Mouse (Mus musculus): Measurements from ENCODE around the gene Cmss1. TPM values are rescaled to one million over a fixed set of nuclear protein-coding genes. Genes with fewer than 3 reads are reported as not detected.

Cmss1 gene
- polyA plus RNA-seq, 1 experiment, result 26.5 TPM

GRCm38 (mm10) chr16:57303716-57304115 is 302.9 kb downstream of the Cmss1 start:
- no peaks in the 10 kb centered on the region for H3K27me3 ChIP-seq (ENCODE audit: control insufficient read depth, insufficient read depth, insufficient read length)
- H3K36me3 ChIP-seq (ENCODE audit: control insufficient read depth, insufficient read depth), result no peaks in the 10 kb centered on the region
- TF ChIP-seq MYOG (IDR thresholded peaks at IDR 0.05; ENCODE audit: control insufficient read depth in 1 of 3, insufficient read depth in 1 of 3, insufficient read length in 2 of 3, low read depth in 2 of 3) (no peak), CEBPB (IDR thresholded peaks at IDR 0.05; ENCODE audit: insufficient read depth, poor library complexity, severe bottlenecking) (no peak), MYOD1 (IDR thresholded peaks at IDR 0.05; ENCODE audit: control insufficient read depth in 1 of 3, insufficient read length in 2 of 3, low read depth in 2 of 3) (no peak), E2F4 (IDR thresholded peaks at IDR 0.05; ENCODE audit: insufficient read depth) (no peak), POLR2AphosphoS2 (IDR thresholded peaks at IDR 0.05; ENCODE audit: insufficient read length, low read depth) (no peak), USF1 (IDR thresholded peaks at IDR 0.05; ENCODE audit: low read depth) (no peak)
- H3ac ChIP-seq (ENCODE audit: control insufficient read depth, insufficient read length), result no peak overlapping the region
- no peak overlapping the region for H3K4me2 ChIP-seq (ENCODE audit: low read depth)
- no peaks in the 10 kb centered on the region for H3K79me2 ChIP-seq (ENCODE audit: control insufficient read depth, insufficient read depth)
- H3K4me3 ChIP-seq, result no peak overlapping the region

- TF ChIP-seq TCF3 (IDR thresholded peaks at IDR 0.05; ENCODE audit: insufficient read length, low read depth) (no peak), E2F4 (IDR thresholded peaks at IDR 0.05; ENCODE audit: insufficient read depth) (no peak), POLR2A (IDR thresholded peaks at IDR 0.05; ENCODE audit: insufficient read length, low read depth) (no peak), MYOG (IDR thresholded peaks at IDR 0.05; ENCODE audit: control insufficient read depth in 1 of 3, insufficient read depth in 1 of 3, insufficient read length in 2 of 3, low read depth in 2 of 3) (no peak), REST (IDR thresholded peaks at IDR 0.05; ENCODE audit: insufficient read depth, insufficient read length) (no peak), MYOD1 (IDR thresholded peaks at IDR 0.05; ENCODE audit: control insufficient read depth in 1 of 3, insufficient read length in 2 of 3, low read depth in 2 of 3) (no peak), TCF12 (IDR thresholded peaks at IDR 0.05; ENCODE audit: insufficient read depth, poor library complexity, severe bottlenecking) (no peak), USF1 (IDR thresholded peaks at IDR 0.05; ENCODE audit: low read depth) (no peak), CEBPB (IDR thresholded peaks at IDR 0.05; ENCODE audit: insufficient read depth, poor library complexity, severe bottlenecking) (no peak), MAX (IDR thresholded peaks at IDR 0.05; ENCODE audit: low read depth) (no peak), POLR2AphosphoS2 (IDR thresholded peaks at IDR 0.05; ENCODE audit: insufficient read length, low read depth) (no peak), SRF (IDR thresholded peaks at IDR 0.05; ENCODE audit: control insufficient read depth, insufficient read length, low read depth) (no peak)
- H3K36me3 ChIP-seq (ENCODE audit: control insufficient read depth, insufficient read depth), result no peaks in the 10 kb centered on the region
- H3K4me2 ChIP-seq (ENCODE audit: low read depth), result no peak overlapping the region
- no peaks in the 10 kb centered on the region for H3K27me3 ChIP-seq (ENCODE audit: control insufficient read depth, insufficient read depth, insufficient read length)
- no peaks in the 10 kb centered on the region for H3K79me2 ChIP-seq (ENCODE audit: control insufficient read depth, insufficient read depth)
- no peak overlapping the region for H3K4me3 ChIP-seq
- no peak overlapping the region for H3ac ChIP-seq (ENCODE audit: control insufficient read depth, insufficient read length)
These were observed 303.6 kb downstream of the Cmss1 start for GRCm38 (mm10) chr16:57302792-57303698.

GRCm38 (mm10) chr16:57301512-57302115 is 305.1 kb downstream of the Cmss1 start:
- Histone ChIP-seq H3K36me3 (ENCODE audit: control insufficient read depth, insufficient read depth) (no peaks in the 10 kb centered on the region), H3K4me2 (ENCODE audit: low read depth) (no peak overlapping the region), H3K4me3 (no peak overlapping the region), H3K27me3 (ENCODE audit: control insufficient read depth, insufficient read depth, insufficient read length) (no peaks in the 10 kb centered on the region), H3ac (ENCODE audit: control insufficient read depth, insufficient read length) (no peak overlapping the region), H3K79me2 (ENCODE audit: control insufficient read depth, insufficient read depth) (no peaks in the 10 kb centered on the region)
- TF ChIP-seq POLR2A (IDR thresholded peaks at IDR 0.05; ENCODE audit: insufficient read length, low read depth), result no peak
- no peak for TF ChIP-seq POLR2AphosphoS2 (IDR thresholded peaks at IDR 0.05; ENCODE audit: insufficient read length, low read depth)
- no peak for TF ChIP-seq CEBPB (IDR thresholded peaks at IDR 0.05; ENCODE audit: insufficient read depth, poor library complexity, severe bottlenecking)
- TF ChIP-seq TCF3 (IDR thresholded peaks at IDR 0.05; ENCODE audit: insufficient read length, low read depth), result no peak
- no peak for TF ChIP-seq REST (IDR thresholded peaks at IDR 0.05; ENCODE audit: insufficient read depth, insufficient read length)
- TF ChIP-seq MAX (IDR thresholded peaks at IDR 0.05; ENCODE audit: low read depth), result no peak
- no peak for TF ChIP-seq MYOD1 (IDR thresholded peaks at IDR 0.05; ENCODE audit: control insufficient read depth in 1 of 3, insufficient read length in 2 of 3, low read depth in 2 of 3)
- TF ChIP-seq TCF12 (IDR thresholded peaks at IDR 0.05; ENCODE audit: insufficient read depth, poor library complexity, severe bottlenecking), result no peak
- TF ChIP-seq SRF (IDR thresholded peaks at IDR 0.05; ENCODE audit: control insufficient read depth, insufficient read length, low read depth), result no peak
- no peak for TF ChIP-seq E2F4 (IDR thresholded peaks at IDR 0.05; ENCODE audit: insufficient read depth)
- TF ChIP-seq MYOG (IDR thresholded peaks at IDR 0.05; ENCODE audit: control insufficient read depth in 1 of 3, insufficient read depth in 1 of 3, insufficient read length in 2 of 3, low read depth in 2 of 3), result no peak
- TF ChIP-seq USF1 (IDR thresholded peaks at IDR 0.05; ENCODE audit: low read depth), result no peak

GRCm38 (mm10) chr16:57295216-57295934 is 311.3 kb downstream of the Cmss1 start:
- TF ChIP-seq MYOG (IDR thresholded peaks at IDR 0.05; ENCODE audit: control insufficient read depth in 1 of 3, insufficient read depth in 1 of 3, insufficient read length in 2 of 3, low read depth in 2 of 3) (no peak), REST (IDR thresholded peaks at IDR 0.05; ENCODE audit: insufficient read depth, insufficient read length) (no peak), POLR2AphosphoS2 (IDR thresholded peaks at IDR 0.05; ENCODE audit: insufficient read length, low read depth) (no peak), TCF12 (IDR thresholded peaks at IDR 0.05; ENCODE audit: insufficient read depth, poor library complexity, severe bottlenecking) (no peak), USF1 (IDR thresholded peaks at IDR 0.05; ENCODE audit: low read depth) (no peak), CEBPB (IDR thresholded peaks at IDR 0.05; ENCODE audit: insufficient read depth, poor library complexity, severe bottlenecking) (no peak), E2F4 (IDR thresholded peaks at IDR 0.05; ENCODE audit: insufficient read depth) (no peak), POLR2A (IDR thresholded peaks at IDR 0.05; ENCODE audit: insufficient read length, low read depth) (no peak), TCF3 (IDR thresholded peaks at IDR 0.05; ENCODE audit: insufficient read length, low read depth) (no peak), SRF (IDR thresholded peaks at IDR 0.05; ENCODE audit: control insufficient read depth, insufficient read length, low read depth) (no peak), MYOD1 (IDR thresholded peaks at IDR 0.05; ENCODE audit: control insufficient read depth in 1 of 3, insufficient read length in 2 of 3, low read depth in 2 of 3) (no peak), MAX (IDR thresholded peaks at IDR 0.05; ENCODE audit: low read depth) (no peak)
- H3ac ChIP-seq (ENCODE audit: control insufficient read depth, insufficient read length), result no peak overlapping the region
- H3K27me3 ChIP-seq (ENCODE audit: control insufficient read depth, insufficient read depth, insufficient read length), result no peaks in the 10 kb centered on the region
- no peak overlapping the region for H3K4me2 ChIP-seq (ENCODE audit: low read depth)
- H3K36me3 ChIP-seq (ENCODE audit: control insufficient read depth, insufficient read depth), result no peaks in the 10 kb centered on the region
- no peaks in the 10 kb centered on the region for H3K79me2 ChIP-seq (ENCODE audit: control insufficient read depth, insufficient read depth)
- no peak overlapping the region for H3K4me3 ChIP-seq

Data from myocyte (in vitro differentiated cells).